Mouse (Mus musculus): ENCODE measurements around the gene Zhx3.

- no peak for TF ChIP-seq CTCF (IDR thresholded peaks at IDR 0.05; ENCODE audit: extremely low read depth, insufficient read depth, low read length)
- TF ChIP-seq POLR2A (IDR thresholded peaks at IDR 0.05; ENCODE audit: extremely low read depth, insufficient read depth, low read length), result no peak
These were observed 8.7 kb downstream of the Zhx3 start for GRCm38 (mm10) chr2:160864112-160864511.
